Mouse (Mus musculus) brain, embryonic 18.5 days (tissue): Measurements from ENCODE around the gene Mrgpra1.
"Not testable (repeated sequence)": the region's sequence is repeated elsewhere in the genome, so short reads cannot be mapped to it uniquely, and the experiment has no call there.

Source experiments
- DNase-seq: peaks from one replicate; pipeline ENCODE4 v3.0.0-alpha.2; 2012; ENCODE audit warnings: low read depth, low spot score

The Mrgpra1 gene

DNA sequence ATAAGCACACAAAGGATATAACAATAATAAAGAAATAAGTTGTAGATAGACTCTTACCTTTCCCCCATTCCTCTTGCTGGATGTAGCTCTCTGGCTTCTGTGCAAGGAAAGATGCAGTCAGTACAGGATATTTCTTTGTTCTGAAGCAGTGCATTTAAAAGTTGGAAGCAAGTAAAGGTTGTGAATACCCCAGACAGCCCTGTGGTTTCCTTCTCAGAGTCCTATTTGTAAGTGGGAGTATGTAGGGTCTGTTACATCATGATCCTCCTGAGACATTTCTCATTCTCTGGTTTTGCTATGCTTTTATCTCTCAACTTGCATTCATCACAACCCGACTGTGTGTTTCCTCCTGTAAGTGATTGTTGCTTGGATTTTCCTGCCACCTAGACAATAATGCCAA, at the start of gene Mrgpra1:
Gene Mrgpra1, minus strand, starts transcription at position 101 of the 400 bp plus-strand sequence.
- DNase-seq: no peak

DNA sequence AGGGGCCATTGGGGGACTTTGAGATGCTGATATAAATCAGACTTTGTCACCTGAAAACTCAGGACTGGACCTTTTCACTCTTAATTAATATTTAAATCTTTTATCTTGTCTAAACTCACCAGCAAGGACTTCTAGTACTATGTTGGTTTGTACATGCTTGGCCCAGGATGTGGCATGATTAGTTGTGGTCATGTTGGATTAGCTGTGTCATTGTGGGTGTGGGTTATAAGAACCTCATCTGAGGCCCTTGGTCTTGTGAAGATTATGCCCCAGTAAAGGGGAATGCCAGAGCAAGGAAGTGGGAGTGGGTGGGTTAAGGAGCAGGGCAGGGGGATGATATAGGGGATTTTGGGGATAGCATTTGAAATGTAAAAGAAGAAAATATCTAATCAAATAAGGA, 47.1 kb upstream of the Mrgpra1 start:
- no peak for DNase-seq

DNA sequence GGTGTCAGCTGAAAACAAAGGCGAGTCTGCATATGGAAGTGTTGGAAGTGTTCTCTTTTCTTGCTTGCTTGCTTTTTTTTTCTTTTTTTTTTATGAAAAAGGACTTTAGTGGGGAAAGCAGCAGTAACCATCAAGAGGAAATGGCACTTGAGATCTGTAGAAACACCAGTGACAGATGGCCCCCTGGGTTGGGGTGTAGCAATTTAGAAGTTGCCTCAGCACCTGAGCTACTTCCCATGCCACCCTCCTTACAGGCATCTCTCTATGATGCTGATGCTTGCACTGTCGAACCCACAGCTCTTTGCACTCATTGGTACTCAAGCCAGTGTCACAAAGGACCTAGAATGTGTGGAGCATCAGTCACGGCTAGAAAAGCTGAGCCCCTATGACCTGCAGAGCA, 5.6 kb downstream of the Mrgpra1 start:
- DNase-seq: no peak

DNA sequence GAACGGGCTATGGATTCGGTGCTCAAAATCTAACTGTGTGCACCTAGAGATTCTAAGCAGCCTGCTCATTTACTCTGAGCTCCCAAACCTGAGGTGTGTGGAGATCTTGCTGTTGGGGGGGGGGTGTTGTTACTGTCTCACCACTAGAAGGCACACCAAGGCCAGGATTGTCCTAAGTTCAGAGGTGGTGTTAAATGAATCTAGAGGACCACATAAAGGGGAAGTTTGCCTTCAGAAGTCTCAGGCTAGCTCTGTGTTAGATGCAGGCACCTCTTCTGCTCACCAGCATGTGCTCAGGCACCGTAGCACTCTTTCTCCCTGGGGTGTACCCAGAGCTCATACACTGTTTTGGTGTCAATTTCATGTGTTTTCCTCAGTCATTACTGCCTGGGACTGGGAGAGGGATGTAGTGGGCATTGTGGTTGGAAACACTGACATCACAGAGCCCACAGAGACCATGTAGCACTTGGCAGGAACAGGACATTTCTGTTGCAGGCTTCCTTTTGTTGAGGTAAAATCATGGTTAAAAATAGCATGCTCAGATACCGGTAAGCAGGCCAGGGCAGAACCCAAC, 8.0 kb downstream of the Mrgpra1 start:
- no peak for DNase-seq

DNA sequence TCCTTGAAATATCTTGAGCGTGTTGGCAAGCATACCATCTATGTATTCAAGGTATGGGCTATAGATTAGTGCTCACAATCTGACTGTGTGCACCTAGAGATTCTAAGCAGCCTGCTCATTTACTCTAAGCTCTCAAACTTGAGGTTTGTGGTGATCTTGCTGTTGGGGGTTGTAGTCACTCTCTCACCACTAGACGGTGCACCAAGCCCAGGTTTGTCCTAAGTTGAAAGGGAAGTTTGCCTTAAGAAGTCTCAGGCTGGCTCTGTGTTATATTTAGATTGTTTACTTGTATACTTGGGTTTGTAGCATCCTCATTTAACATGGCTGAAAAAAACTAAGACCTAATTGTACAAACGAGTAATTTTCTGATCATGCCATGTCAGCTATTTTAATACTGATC, 12.2 kb downstream of the Mrgpra1 start:
- not testable (repeated sequence) for DNase-seq

DNA sequence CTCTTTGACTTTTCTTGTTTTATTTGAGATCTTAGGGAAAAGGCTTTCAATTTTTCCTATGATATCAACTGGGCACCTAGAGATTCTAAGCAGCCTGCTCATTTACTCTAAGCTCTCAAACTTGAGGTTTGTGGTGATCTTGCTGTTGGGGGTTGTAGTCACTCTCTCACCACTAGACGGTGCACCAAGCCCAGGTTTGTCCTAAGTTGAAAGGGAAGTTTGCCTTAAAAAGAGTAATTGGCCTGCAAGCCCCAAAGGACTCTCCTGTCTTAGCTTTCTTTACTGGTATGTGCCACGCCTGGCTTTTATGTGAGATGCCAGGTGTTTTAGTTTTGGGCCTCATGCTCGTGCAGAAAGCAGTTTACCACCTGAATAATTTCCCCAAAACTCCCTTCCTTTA, 12.7 kb downstream of the Mrgpra1 start:
- not testable (repeated sequence) for DNase-seq

DNA sequence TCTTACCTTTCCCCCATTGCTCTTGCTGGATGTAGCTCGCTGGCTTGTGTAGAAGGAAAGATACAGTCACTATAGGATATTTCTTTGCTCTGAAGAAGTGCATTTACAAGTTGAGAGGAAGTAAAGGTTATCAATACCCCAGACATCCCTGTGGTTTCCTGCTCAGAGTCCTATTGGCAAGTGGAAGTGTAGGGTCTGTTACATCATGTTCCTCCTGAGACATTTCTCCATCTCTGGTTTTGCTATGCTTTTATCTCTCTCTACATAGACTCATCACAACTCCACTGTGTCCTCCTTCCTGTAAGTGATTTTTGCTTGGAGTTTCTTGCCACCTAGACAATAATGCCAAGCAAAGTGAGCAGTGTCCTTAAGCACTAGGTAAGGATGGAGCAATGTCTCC, 35.7 kb downstream of the Mrgpra1 start:
- no peak for DNase-seq

DNA sequence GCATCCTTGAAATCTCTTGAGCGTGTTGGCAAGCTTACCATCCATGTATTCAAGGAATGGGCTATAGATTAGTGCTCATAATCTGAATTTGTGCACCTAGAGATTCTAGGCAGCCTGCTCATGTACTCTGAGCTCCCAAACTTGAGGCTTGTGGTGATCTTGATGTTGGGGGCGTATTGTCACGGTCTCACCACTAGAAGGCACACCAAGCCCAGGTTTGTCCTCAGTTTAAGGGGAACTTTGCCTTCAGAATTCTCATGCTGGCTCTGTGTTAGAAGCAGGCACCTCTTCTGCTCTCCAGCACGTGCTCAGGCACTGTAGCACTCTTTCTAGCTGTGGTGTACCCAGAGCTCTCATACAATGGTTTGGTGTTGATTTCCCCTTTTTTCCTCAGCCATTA, 41.8 kb downstream of the Mrgpra1 start:
- DNase-seq: no peak

DNA sequence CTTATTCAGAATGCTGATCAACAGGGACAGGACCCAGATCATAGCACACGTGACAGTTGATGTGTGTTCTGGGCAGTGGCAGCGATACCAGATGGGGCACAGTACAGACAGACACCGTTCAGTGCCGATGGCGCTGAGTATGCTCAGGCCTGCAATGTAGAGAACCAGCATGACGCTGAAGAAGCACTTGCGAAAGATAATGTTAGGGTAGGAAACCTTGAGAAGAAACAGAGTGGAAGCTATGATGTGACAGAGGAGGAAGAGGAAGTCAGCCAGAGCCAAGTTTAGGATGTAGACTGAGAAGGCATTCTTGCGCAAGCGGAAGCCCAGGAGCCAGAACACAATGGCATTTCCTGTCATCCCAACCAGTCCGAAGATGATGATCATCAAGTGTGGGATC, 44.2 kb downstream of the Mrgpra1 start:
- no peak for DNase-seq

DNA sequence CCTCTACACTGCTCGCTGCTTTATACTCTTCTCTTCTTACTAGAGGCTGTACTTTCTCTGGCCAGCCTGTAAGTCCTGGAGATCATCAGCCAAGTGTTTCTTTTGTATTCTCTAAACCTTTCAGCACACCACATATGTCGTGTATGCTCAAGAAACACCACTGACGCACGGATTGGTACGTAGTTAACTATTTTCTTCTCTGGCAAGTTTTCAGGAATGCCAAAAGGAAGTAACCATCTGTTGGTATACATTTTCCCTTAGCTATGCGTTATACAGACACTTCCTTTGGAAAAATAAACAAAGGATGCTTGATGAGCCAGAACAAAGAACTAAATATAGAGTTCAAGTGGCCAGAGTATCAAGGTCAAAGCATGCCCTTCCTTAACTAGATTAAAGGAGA, 49.4 kb downstream of the Mrgpra1 start:
- not testable (repeated sequence) for DNase-seq

DNA sequence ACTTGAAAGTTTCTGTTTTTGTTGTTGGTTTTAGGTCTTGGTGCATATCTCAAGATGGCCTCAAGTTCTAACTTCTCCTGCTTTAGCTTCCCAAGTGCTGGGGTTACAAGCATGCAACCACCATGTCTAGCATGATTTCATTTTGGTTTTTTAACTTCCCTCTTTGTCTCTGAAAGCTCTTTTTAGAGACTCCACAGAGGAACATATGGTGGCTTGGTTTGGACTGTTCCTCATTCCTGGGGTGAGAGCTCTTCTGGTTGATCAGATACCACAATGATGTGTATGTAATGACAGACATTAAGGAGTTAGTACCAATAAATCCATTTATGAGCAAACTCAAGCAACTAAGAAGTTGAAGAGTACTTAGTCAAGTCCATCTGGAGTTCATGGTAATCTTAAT, 54.4 kb downstream of the Mrgpra1 start:
- DNase-seq: not testable (repeated sequence)
